Mouse (Mus musculus) midbrain, embryonic 16.5 days (tissue): ENCODE measurements at regions not wholly inside any gene's neighbourhood (a gene's known extent, or its start where the extent isn't known, plus 50 kb on each side); places are given as distances from the start of the nearest gene placed in this dataset.

Experiments used
- ATAC-seq: fragments of 200-750 bp; cut with Nextera tagmentation; 2 replicates; pipeline ENCODE4 v1.8.0; 2017; ENCODE audit warnings: moderate TSS enrichment
- H3K27ac ChIP-seq: fragments of 300-500 bp; sonication (generic); 2 replicates; pipeline ENCODE4 v1.5.1; 2014; ENCODE audit warnings: mild to moderate bottlenecking, low read length, mixed read lengths
- H3K27me3 ChIP-seq: fragments of 300-500 bp; sonication (generic); 2 replicates; pipeline ENCODE4 v1.6.1; 2014; ENCODE audit warnings: low read depth, low read length, mixed read lengths; ENCODE audit not compliant: control insufficient read depth, insufficient read depth
- H3K36me3 ChIP-seq: fragments of 300-500 bp; sonication (generic); 2 replicates; pipeline ENCODE4 v1.6.1; 2014; ENCODE audit warnings: mild to moderate bottlenecking, low read length, moderate library complexity, mixed read lengths; ENCODE audit not compliant: control insufficient read depth, insufficient read depth
- H3K4me1 ChIP-seq: fragments of 300-500 bp; sonication (generic); 2 replicates; pipeline ENCODE4 v1.6.1; 2014; ENCODE audit warnings: mild to moderate bottlenecking, low read length, mixed read lengths; ENCODE audit not compliant: control insufficient read depth, insufficient read depth
- H3K4me2 ChIP-seq: fragments of 300-500 bp; sonication (generic); 2 replicates; pipeline ENCODE4 v1.6.1; 2014; ENCODE audit warnings: mild to moderate bottlenecking, low read length, mixed read lengths
- H3K4me3 ChIP-seq: fragments of 300-500 bp; sonication (generic); 2 replicates; pipeline ENCODE4 v1.5.1; 2014; ENCODE audit warnings: low read depth, mild to moderate bottlenecking, low read length, moderate library complexity, mixed read lengths
- H3K9ac ChIP-seq: fragments of 300-500 bp; sonication (generic); 2 replicates; pipeline ENCODE4 v1.6.1; 2014; ENCODE audit warnings: low read depth, low read length, mixed read lengths
- H3K9me3 ChIP-seq: fragments of 300-500 bp; sonication (generic); replicated peaks from 2 replicates; pipeline ENCODE4 v1.6.1; 2014; ENCODE audit warnings: mild to moderate bottlenecking, low read length, mixed read lengths; ENCODE audit not compliant: control insufficient read depth, poor library complexity, severe bottlenecking
- WGBS: fragments of 180-500 bp; shearing (Covaris S2); extraction: QIAGEN DNeasy Blood & Tissue Kit; methylation state at CpG from one replicate; pipeline ENCODE4 v1.1.7; 2014; 5-methylcytosine and 5-hydroxymethylcytosine counted together

DNA sequence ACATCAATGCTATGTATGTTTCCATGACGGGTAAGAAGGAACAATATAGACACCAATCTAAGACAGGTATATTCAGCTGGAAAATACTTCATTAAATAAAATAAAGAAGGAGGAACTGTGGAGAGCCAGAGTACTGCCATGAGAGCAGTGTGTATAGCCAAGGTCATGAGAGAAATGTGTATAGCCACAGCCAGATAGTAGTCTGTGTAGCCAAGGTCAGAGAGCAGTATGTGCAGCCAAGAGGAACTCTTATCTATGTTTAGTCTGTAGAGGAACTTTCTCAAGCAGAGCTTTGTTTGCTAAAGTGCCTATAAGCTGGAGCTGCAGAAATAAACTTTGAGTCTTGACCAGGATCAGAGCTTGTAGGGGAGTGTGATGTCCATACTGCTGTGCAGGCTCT is 75.4 kb downstream of the Rgs18 start:
- Histone ChIP-seq H3K4me2 (no peak overlapping the region), H3K27me3 (no peaks in the 10 kb centered on the region), H3K27ac (no peak overlapping the region), H3K9me3 (no peaks in the 10 kb centered on the region), H3K9ac (no peak overlapping the region), H3K4me1 (no peaks in the 10 kb centered on the region), H3K4me3 (no peak overlapping the region), H3K36me3 (no peaks in the 10 kb centered on the region)
- ATAC-seq = no peak
- WGBS = 79% methylated on average over 1 of the region's 1 CpGs

DNA sequence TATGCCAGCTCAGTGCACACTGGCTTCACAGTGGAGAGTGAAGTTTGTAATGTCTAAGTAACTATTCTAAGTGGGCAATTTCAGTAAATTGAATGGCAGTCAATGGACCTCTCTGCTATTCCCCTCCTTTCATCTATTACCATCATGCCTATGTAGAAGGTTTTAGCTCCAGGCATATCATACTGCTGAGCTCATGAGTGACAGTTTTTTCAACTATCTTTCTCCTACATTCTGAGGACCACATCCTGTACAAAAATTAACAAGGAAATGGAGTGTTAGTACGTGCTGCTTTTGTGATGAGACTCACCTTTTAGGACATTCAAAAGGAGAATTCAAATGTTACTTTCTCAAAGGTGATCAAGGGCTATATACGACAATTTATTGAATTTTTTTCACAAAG is 80.0 kb downstream of the Rgs18 start:
- WGBS = 81% methylated on average over 2 of the region's 2 CpGs
- H3K4me1 ChIP-seq = no peaks in the 10 kb centered on the region
- H3K4me3 ChIP-seq = no peak overlapping the region
- no peaks in the 10 kb centered on the region for H3K36me3 ChIP-seq
- no peaks in the 10 kb centered on the region for H3K27me3 ChIP-seq
- no peak overlapping the region for H3K9ac ChIP-seq
- H3K27ac ChIP-seq = no peak overlapping the region
- no peaks in the 10 kb centered on the region for H3K9me3 ChIP-seq
- H3K4me2 ChIP-seq = no peak overlapping the region
- no peak for ATAC-seq

GRCm38 (mm10) chr1:144690340-144690739 is 84.9 kb downstream of the Rgs18 start:
- Histone ChIP-seq H3K9ac (no peak overlapping the region), H3K9me3 (no peaks in the 10 kb centered on the region), H3K27ac (no peak overlapping the region), H3K4me2 (no peak overlapping the region), H3K4me1 (no peaks in the 10 kb centered on the region), H3K4me3 (no peak overlapping the region), H3K27me3 (no peaks in the 10 kb centered on the region), H3K36me3 (no peaks in the 10 kb centered on the region)
- 62% methylated on average over 2 of the region's 2 CpGs for WGBS
- peak; percentile 28; the same call in 1 of the 2 replicates for ATAC-seq

GRCm38 (mm10) chr1:144682118-144682517 is 93.1 kb downstream of the Rgs18 start:
- no peaks in the 10 kb centered on the region for H3K4me1 ChIP-seq
- no peaks in the 10 kb centered on the region for H3K27me3 ChIP-seq
- no peak for ATAC-seq
- H3K9me3 ChIP-seq = no peaks in the 10 kb centered on the region
- no peak overlapping the region for H3K27ac ChIP-seq
- H3K4me2 ChIP-seq = no peak overlapping the region
- no peak overlapping the region for H3K9ac ChIP-seq
- H3K4me3 ChIP-seq = no peak overlapping the region
- WGBS = 94% methylated on average over 7 of the region's 7 CpGs
- no peaks in the 10 kb centered on the region for H3K36me3 ChIP-seq

DNA sequence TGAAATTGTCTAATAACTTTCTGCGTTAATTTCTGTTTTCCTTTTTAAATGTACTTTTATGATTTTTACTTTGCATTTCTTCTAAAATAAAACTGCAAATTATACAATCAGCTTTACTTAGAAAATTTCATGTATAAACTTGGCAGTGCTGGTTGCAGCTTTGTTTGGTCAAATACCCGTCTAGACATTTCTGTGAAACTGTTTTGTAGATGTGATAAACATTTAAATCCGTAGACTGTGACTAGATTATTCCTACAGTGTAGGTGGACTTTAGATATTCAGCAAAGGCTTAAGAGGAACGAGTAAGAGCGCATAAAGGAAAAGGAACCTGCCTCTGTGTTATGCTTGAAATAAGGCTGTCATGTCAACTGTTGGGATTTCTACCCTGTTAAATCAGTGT is 100.0 kb upstream of the Rgs21 start:
- H3K27ac ChIP-seq = no peak overlapping the region
- no peak overlapping the region for H3K4me2 ChIP-seq
- H3K9ac ChIP-seq = no peak overlapping the region
- H3K4me3 ChIP-seq = no peak overlapping the region
- ATAC-seq = no peak
- H3K9me3 ChIP-seq = no peaks in the 10 kb centered on the region
- H3K27me3 ChIP-seq = no peaks in the 10 kb centered on the region
- 78% methylated on average over 5 of the region's 5 CpGs for WGBS
- H3K4me1 ChIP-seq = no peaks in the 10 kb centered on the region
- no peaks in the 10 kb centered on the region for H3K36me3 ChIP-seq

- H3K9me3 ChIP-seq = no peaks in the 10 kb centered on the region
- H3K36me3 ChIP-seq = no peaks in the 10 kb centered on the region
- no peak overlapping the region for H3K4me2 ChIP-seq
- no peak overlapping the region for H3K27ac ChIP-seq
- H3K27me3 ChIP-seq = no peaks in the 10 kb centered on the region
- H3K4me1 ChIP-seq = no peaks in the 10 kb centered on the region
- WGBS = 88% methylated on average over 2 of the region's 2 CpGs
- H3K4me3 ChIP-seq = no peak overlapping the region
- H3K9ac ChIP-seq = no peak overlapping the region
- no peak for ATAC-seq
These were observed 88.8 kb upstream of the Rgs21 start for GRCm38 (mm10) chr1:144656237-144656636.

DNA sequence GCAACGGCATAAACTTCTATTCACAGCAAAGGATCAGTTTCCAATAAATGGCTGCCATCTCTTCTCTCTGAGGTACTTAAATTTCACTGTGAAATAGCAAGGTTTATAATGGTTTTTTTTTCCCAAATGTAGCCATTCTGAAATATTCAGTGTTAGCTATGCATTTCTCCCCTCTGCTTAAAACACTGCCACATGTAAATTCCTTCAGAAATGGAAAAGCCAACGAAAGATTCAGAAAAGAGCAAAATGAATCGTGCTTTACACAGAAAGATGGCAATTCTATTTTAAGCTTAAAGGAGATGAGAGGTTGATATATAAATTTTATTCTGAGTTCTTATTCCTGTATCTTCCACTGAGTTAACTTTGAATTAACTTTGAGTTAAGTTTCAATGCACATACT is 59.0 kb upstream of the Rgs21 start:
- Histone ChIP-seq H3K9me3 (no peaks in the 10 kb centered on the region), H3K27me3 (no peaks in the 10 kb centered on the region), H3K36me3 (no peaks in the 10 kb centered on the region), H3K27ac (no peak overlapping the region), H3K4me1 (no peaks in the 10 kb centered on the region), H3K9ac (no peak overlapping the region), H3K4me3 (no peak overlapping the region), H3K4me2 (no peak overlapping the region)
- WGBS = 85% methylated on average over 3 of the region's 3 CpGs
- ATAC-seq = no peak
